Mouse (Mus musculus) heart, embryonic 14.5 days (tissue): Measurements from ENCODE around the gene Cacna1a. TPM values are rescaled to one million over a fixed set of nuclear protein-coding genes. Genes with fewer than 3 reads are reported as not detected.
A peak's percentile ranks its signal among the peaks of the same experiment; 100 is the strongest.

ENCODE experiments used
- ATAC-seq: fragments of 200-750 bp; cut with Nextera tagmentation; 2 replicates; pipeline ENCODE4 v1.8.0; 2017; ENCODE audit warnings: low read depth, moderate TSS enrichment; ENCODE audit not compliant: insufficient number of reproducible peaks, insufficient read depth, low FRiP score
- H3K27ac ChIP-seq, 2 experiments: fragments of 200-500 bp in 1 of 2; fragments of 300-500 bp in 1 of 2; sonication (generic) in 1 of 2; replicated peaks in 1 of 2; 2 replicates each; pipeline ENCODE4 v1.5.1; 2012 to 2014; ENCODE audit warnings: low read depth in 2 of 2, low read length in 2 of 2, control low read depth in 1 of 2, mild to moderate bottlenecking in 1 of 2, mixed read lengths in 1 of 2; ENCODE audit not compliant: control insufficient read depth in 1 of 2, insufficient read depth in 1 of 2
- H3K27me3 ChIP-seq: fragments of 300-500 bp; sonication (generic); 2 replicates; pipeline ENCODE4 v1.6.1; 2014; ENCODE audit warnings: mild to moderate bottlenecking, low read length, control low read depth; ENCODE audit not compliant: control insufficient read depth, insufficient read depth
- H3K36me3 ChIP-seq: fragments of 300-500 bp; sonication (generic); 2 replicates; pipeline ENCODE4 v1.6.1; 2014; ENCODE audit warnings: mild to moderate bottlenecking, control low read depth, low read length, mixed read lengths; ENCODE audit not compliant: control insufficient read depth, insufficient read depth
- H3K4me1 ChIP-seq, 2 experiments: fragments of 200-500 bp in 1 of 2; fragments of 300-500 bp in 1 of 2; sonication (generic) in 1 of 2; 2 replicates each; pipeline ENCODE4 v1.6.1; 2012 to 2014; ENCODE audit warnings: low read length in 2 of 2, control low read depth in 1 of 2, mixed read lengths in 1 of 2; ENCODE audit not compliant: control insufficient read depth in 2 of 2, insufficient read depth in 2 of 2
- H3K4me2 ChIP-seq: fragments of 300-500 bp; sonication (generic); 2 replicates; pipeline ENCODE4 v1.6.1; 2014; ENCODE audit warnings: mild to moderate bottlenecking, low read length
- H3K4me3 ChIP-seq, 2 experiments: fragments of 200-500 bp in 1 of 2; fragments of 300-500 bp in 1 of 2; sonication (generic) in 1 of 2; 2 replicates each; pipeline ENCODE4 v1.5.1; 2012 to 2014; ENCODE audit warnings: low read length in 2 of 2, mild to moderate bottlenecking in 2 of 2, control low read depth in 1 of 2, low read depth in 1 of 2, moderate library complexity in 1 of 2; ENCODE audit not compliant: control insufficient read depth in 1 of 2, insufficient read depth in 1 of 2
- H3K9ac ChIP-seq: fragments of 300-500 bp; sonication (generic); 2 replicates; pipeline ENCODE4 v1.6.1; 2014; ENCODE audit warnings: mild to moderate bottlenecking, low read length
- H3K9me3 ChIP-seq: fragments of 300-500 bp; sonication (generic); 2 replicates; pipeline ENCODE4 v1.6.1; 2016; ENCODE audit warnings: low read length, control low read depth; ENCODE audit not compliant: control insufficient read depth
- WGBS: fragments of 180-500 bp; shearing (Covaris S2); extraction: QIAGEN DNeasy Blood & Tissue Kit; methylation state at CpG from one replicate; pipeline ENCODE4 v1.1.7; 2014; 5-methylcytosine and 5-hydroxymethylcytosine counted together
- polyA plus RNA-seq: library from polyadenylated mRNA; unstranded; fragments of >200 nt; fragmentation: Nextera tagmentation; extraction: Ambion mirVana; gene quantifications from 2 replicates; pipeline ENCODE4 v1.2.1, GENCODE M21; 2014

Gene Cacna1a
- polyA plus RNA-seq, 1 experiment from 2014 or later: 8.4 TPM

- Histone ChIP-seq H3K9ac (peak overlapping the region; percentile 45; the same call in 1 of the 2 replicates), H3K4me1 (peaks cover 8 to 9% of the 10 kb centered on the region in 2 experiments; a peak in 3 of 4 replicates), H3K4me3 (no peak overlapping the region), H3K27ac (peak overlapping the region; percentile 9 to 17; a peak in 1 of 4 replicates), H3K36me3 (no peaks in the 10 kb centered on the region), H3K9me3 (no peaks in the 10 kb centered on the region), H3K27me3 (no peaks in the 10 kb centered on the region), H3K4me2 (peak overlapping the region; percentile 41)
- no peak for ATAC-seq
- WGBS: 26% methylated on average over 17 of the region's 17 CpGs
Observed at GRCm38 (mm10) chr8:84519767-84520626, 131.8 kb downstream of the Cacna1a start.

- Histone ChIP-seq H3K36me3 (no peaks in the 10 kb centered on the region), H3K9ac (no peak overlapping the region), H3K27me3 (no peaks in the 10 kb centered on the region), H3K4me2 (no peak overlapping the region), H3K4me1 (peaks cover 8 to 9% of the 10 kb centered on the region in 2 experiments; a peak in 3 of 4 replicates), H3K9me3 (peaks cover 8% of the 10 kb centered on the region; the same call in 1 of the 2 replicates), H3K27ac (no peak overlapping the region), H3K4me3 (no peak overlapping the region)
- 60% methylated on average over 2 of the region's 2 CpGs for WGBS
- no peak for ATAC-seq
Observed at GRCm38 (mm10) chr8:84520999-84521398, 132.8 kb downstream of the Cacna1a start.

- H3K36me3 ChIP-seq: no peaks in the 10 kb centered on the region
- H3K9ac ChIP-seq: no peak overlapping the region
- no peak overlapping the region for H3K4me3 ChIP-seq
- H3K4me1 ChIP-seq: peaks cover 0 to 7% of the 10 kb centered on the region in 2 experiments; a peak in 3 of 4 replicates
- peaks cover 14% of the 10 kb centered on the region; the same call in 1 of the 2 replicates for H3K9me3 ChIP-seq
- H3K27me3 ChIP-seq: no peaks in the 10 kb centered on the region
- H3K4me2 ChIP-seq: no peak overlapping the region
- H3K27ac ChIP-seq: no peak overlapping the region
- WGBS: 83% methylated on average over 7 of the region's 7 CpGs
- no peak for ATAC-seq
Observed at GRCm38 (mm10) chr8:84528036-84528435, 139.8 kb downstream of the Cacna1a start.

- Histone ChIP-seq H3K27me3 (no peaks in the 10 kb centered on the region), H3K9ac (no peak overlapping the region), H3K4me1 (peaks cover 0 to 7% of the 10 kb centered on the region in 2 experiments; a peak in 3 of 4 replicates), H3K4me3 (no peak overlapping the region), H3K9me3 (peaks cover 14% of the 10 kb centered on the region; the same call in 1 of the 2 replicates), H3K4me2 (peak overlapping the region; percentile 18; the same call in 1 of the 2 replicates), H3K27ac (0 out of 4 replicates have a peak overlapping the region, but pooled peaks of 1 of the 2 experiments have one; percentile 24), H3K36me3 (no peaks in the 10 kb centered on the region)
- WGBS: 27% methylated on average over 4 of the region's 4 CpGs
- no peak for ATAC-seq
Observed at GRCm38 (mm10) chr8:84529548-84529947, 141.3 kb downstream of the Cacna1a start.

- WGBS: 95% methylated on average over 1 of the region's 1 CpGs
- ATAC-seq: no peak
- H3K9me3 ChIP-seq: no peaks in the 10 kb centered on the region
- no peak overlapping the region for H3K27ac ChIP-seq
- H3K4me1 ChIP-seq: peaks cover 0 to 7% of the 10 kb centered on the region in 2 experiments; a peak in 3 of 4 replicates
- H3K4me2 ChIP-seq: no peak overlapping the region
- H3K36me3 ChIP-seq: no peaks in the 10 kb centered on the region
- H3K27me3 ChIP-seq: no peaks in the 10 kb centered on the region
- H3K4me3 ChIP-seq: no peak overlapping the region
- no peak overlapping the region for H3K9ac ChIP-seq
Observed at GRCm38 (mm10) chr8:84532725-84533124, 144.5 kb downstream of the Cacna1a start.

- no peaks in the 10 kb centered on the region for H3K27me3 ChIP-seq
- H3K36me3 ChIP-seq: no peaks in the 10 kb centered on the region
- no peak for ATAC-seq
- 65% methylated on average over 4 of the region's 4 CpGs for WGBS
- H3K4me1 ChIP-seq: peaks cover 0 to 7% of the 10 kb centered on the region in 2 experiments; a peak in 3 of 4 replicates
- no peak overlapping the region for H3K9ac ChIP-seq
- no peak overlapping the region for H3K4me3 ChIP-seq
- no peak overlapping the region for H3K27ac ChIP-seq
- no peak overlapping the region for H3K4me2 ChIP-seq
- no peaks in the 10 kb centered on the region for H3K9me3 ChIP-seq
Observed at GRCm38 (mm10) chr8:84533341-84533740, 145.1 kb downstream of the Cacna1a start.

- Histone ChIP-seq H3K4me1 (no peaks in the 10 kb centered on the region), H3K9ac (no peak overlapping the region), H3K4me2 (no peak overlapping the region), H3K36me3 (no peaks in the 10 kb centered on the region), H3K4me3 (no peak overlapping the region), H3K9me3 (no peaks in the 10 kb centered on the region), H3K27me3 (no peaks in the 10 kb centered on the region), H3K27ac (no peak overlapping the region)
- 82% methylated on average over 5 of the region's 5 CpGs for WGBS
- no peak for ATAC-seq
Observed at GRCm38 (mm10) chr8:84536917-84537316, 148.7 kb downstream of the Cacna1a start.
